Mouse (Mus musculus): ENCODE measurements at regions not wholly inside any gene's neighbourhood (a gene's known extent, or its start where the extent isn't known, plus 50 kb on each side); places are given as distances from the start of the nearest gene placed in this dataset.
"Not testable (repeated sequence)": the region's sequence is repeated elsewhere in the genome, so short reads cannot be mapped to it uniquely, and the experiment has no call there.

GRCm38 (mm10) chr3:9067048-9067447, 542.8 kb downstream of the Zfp704 start:
- DNase-seq (ENCODE audit: low read depth, low spot score), result no peak

GRCm38 (mm10) chr3:9066374-9066773, 543.5 kb downstream of the Zfp704 start:
- no peak for DNase-seq (ENCODE audit: low read depth, low spot score)

GRCm38 (mm10) chr3:9065892-9066291, 544.0 kb downstream of the Zfp704 start:
- no peak for DNase-seq (ENCODE audit: low read depth, low spot score)

- DNase-seq (ENCODE audit: low read depth, low spot score), result no peak
Observed at GRCm38 (mm10) chr3:9064266-9065031, 545.4 kb downstream of the Zfp704 start.

GRCm38 (mm10) chr3:9063662-9064061, 546.2 kb downstream of the Zfp704 start:
- no peak for DNase-seq (ENCODE audit: low read depth, low spot score)

GRCm38 (mm10) chr3:9061396-9061795, 548.5 kb downstream of the Zfp704 start:
- no peak for DNase-seq (ENCODE audit: low read depth, low spot score)

- DNase-seq (ENCODE audit: low read depth, low spot score), result not testable (repeated sequence)
Observed at GRCm38 (mm10) chr3:9057703-9058102, 552.2 kb downstream of the Zfp704 start.

GRCm38 (mm10) chr3:9056846-9057245, 553.0 kb downstream of the Zfp704 start:
- no peak for DNase-seq (ENCODE audit: low read depth, low spot score)

- no peak for DNase-seq (ENCODE audit: low read depth, low spot score)
Observed at GRCm38 (mm10) chr3:9055780-9056179, 554.1 kb downstream of the Zfp704 start.
